Mouse (Mus musculus) inflammation-experienced regulatory T-cells, adult 6 months (primary cell): ENCODE data around the gene Fam206a. TPM values are rescaled to one million over a fixed set of nuclear protein-coding genes. Genes with fewer than 3 reads are reported as not detected.

Experiments used
- ATAC-seq: one replicate; pipeline ENCODE4 v1.8.0; 2017
- polyA plus RNA-seq, 3 experiments: library from polyadenylated mRNA; unstranded; fragments of 100-300 nt; shearing (Covaris generic); gene quantifications; one replicate each; pipeline ENCODE4 v1.2.1; 2017

Gene Fam206a
- polyA plus RNA-seq, 3 experiments from 2014 or later: 11.6 to 16.0 (median 12.9) TPM

- ATAC-seq: no peak
These were observed 43.9 kb downstream of the Fam206a start for GRCm38 (mm10) chr4:56845896-56846533.

- ATAC-seq: no peak
These were observed 45.3 kb downstream of the Fam206a start for GRCm38 (mm10) chr4:56847400-56847799.

- no peak for ATAC-seq
These were observed 45.9 kb downstream of the Fam206a start for GRCm38 (mm10) chr4:56848044-56848443.

- ATAC-seq: no peak
These were observed 48.6 kb downstream of the Fam206a start for GRCm38 (mm10) chr4:56850724-56851123.

GRCm38 (mm10) chr4:56855935-56856334 lies 53.8 kb downstream of the Fam206a start:
- no peak for ATAC-seq

- no peak for ATAC-seq
These were observed 54.3 kb downstream of the Fam206a start for GRCm38 (mm10) chr4:56856371-56856949.

GRCm38 (mm10) chr4:56858733-56859132 lies 56.6 kb downstream of the Fam206a start:
- ATAC-seq: no peak

Other genes with a start within 250 kb of the Fam206a start
- not detected for gene Gm26657, start 62.3 kb upstream of the Fam206a start, polyA plus RNA-seq
- gene Actl7b, start 60.9 kb upstream of the Fam206a start, polyA plus RNA-seq: not detected
- not detected for gene Actl7a, start 58.9 kb upstream of the Fam206a start, polyA plus RNA-seq
- gene Elp1, start within 50 bp of the Fam206a start, polyA plus RNA-seq: 10 to 100 TPM; 12.1 to 27.9 (median 23.6) TPM
- gene Ctnnal1, start 62.8 kb downstream of the Fam206a start, polyA plus RNA-seq: 1 to 10 TPM in 2 of 3 experiments, under 1 TPM in 1; 0.89 to 2.6 (median 1.5) TPM
- gene Tmem245, start 145.1 kb downstream of the Fam206a start, polyA plus RNA-seq: 1 to 10 TPM; 4.4 to 8.2 (median 5.9) TPM
- gene Frrs1l, start 188.0 kb downstream of the Fam206a start, polyA plus RNA-seq: not detected